Mouse (Mus musculus) G1E (cell line): ENCODE data around the gene Rptor. TPM values are rescaled to one million over a fixed set of nuclear protein-coding genes. Genes with fewer than 3 reads are reported as not detected.
A peak's percentile ranks its signal among the peaks of the same experiment; 100 is the strongest.

Experiments used
- ATAC-seq: 2 replicates; pipeline ENCODE4 v1.8.0; 2016; ENCODE audit warnings: mild to moderate bottlenecking; ENCODE audit not compliant: insufficient number of reproducible peaks, poor library complexity, low FRiP score, severe bottlenecking; ENCODE audit errors: extremely low read depth
- DNase-seq: peaks from one replicate; pipeline ENCODE4 v3.0.0; 2012; ENCODE audit warnings: low spot score
- H3K27me3 ChIP-seq: 2 replicates; pipeline ENCODE4 v1.6.1; 2012; ENCODE audit warnings: mild to moderate bottlenecking, low read length, inconsistent platforms; ENCODE audit not compliant: insufficient read depth
- H3K36me3 ChIP-seq: replicated peaks from 2 replicates; pipeline ENCODE3; 2012; ENCODE audit warnings: mild to moderate bottlenecking, inconsistent platforms
- H3K4me1 ChIP-seq: 2 replicates; pipeline ENCODE4 v1.6.1; 2012; ENCODE audit warnings: low read depth, low read length, inconsistent platforms, mixed read lengths; ENCODE audit not compliant: insufficient read depth
- H3K4me3 ChIP-seq: 2 replicates; pipeline ENCODE4 v1.5.1; 2012; ENCODE audit warnings: low read depth, mild to moderate bottlenecking, inconsistent platforms, low read length, moderate library complexity, mixed read lengths
- H3K9me3 ChIP-seq: replicated peaks from 2 replicates; pipeline ENCODE4 v1.6.1; 2012; ENCODE audit warnings: inconsistent platforms
- CTCF ChIP-seq: IDR thresholded peaks from 2 replicates; pipeline ENCODE4 v1.5.1; 2012; ENCODE audit warnings: low read depth, low read length, inconsistent platforms, mixed read lengths
- GATA1 ChIP-seq: IDR thresholded peaks from 2 replicates; pipeline ENCODE4 v1.6.1; 2012; ENCODE audit warnings: borderline replicate concordance, low read length, inconsistent platforms, mixed read lengths
- GATA2 ChIP-seq: IDR thresholded peaks from 2 replicates; pipeline ENCODE4 v1.6.1; 2012; ENCODE audit warnings: low read depth, low read length, inconsistent platforms, borderline replicate concordance
- POLR2AphosphoS5 ChIP-seq: IDR thresholded peaks from 2 replicates; pipeline ENCODE4 v1.6.1; 2012; ENCODE audit warnings: low read depth, low read length, inconsistent platforms; ENCODE audit not compliant: insufficient replicate concordance
- TAL1 ChIP-seq: conservative IDR thresholded peaks from 2 replicates; pipeline ENCODE4 v1.6.1; 2012; ENCODE audit warnings: low read depth, low read length, inconsistent platforms, mixed read lengths
- polyA plus RNA-seq: library from polyadenylated mRNA; stranded (reverse); fragments of >175 nt; gene quantifications from 2 replicates; pipeline ENCODE4 v1.2.3, GENCODE M21; 2012
- total RNA-seq, 2 experiments: library from RNA; stranded (forward) in 1 of 2; stranded (reverse) in 1 of 2; fragments of 200-1000 nt in 1 of 2; fragments of >200 nt in 1 of 2; fragmentation: Nextera tagmentation in 1 of 2; gene quantifications; 2 replicates each; pipeline ENCODE4 v1.2.3; 2014 to 2017

Gene Rptor
- total and polyA plus RNA-seq, 3 experiments, result 17.9 to 51.9 (median 46.5) TPM

DNA sequence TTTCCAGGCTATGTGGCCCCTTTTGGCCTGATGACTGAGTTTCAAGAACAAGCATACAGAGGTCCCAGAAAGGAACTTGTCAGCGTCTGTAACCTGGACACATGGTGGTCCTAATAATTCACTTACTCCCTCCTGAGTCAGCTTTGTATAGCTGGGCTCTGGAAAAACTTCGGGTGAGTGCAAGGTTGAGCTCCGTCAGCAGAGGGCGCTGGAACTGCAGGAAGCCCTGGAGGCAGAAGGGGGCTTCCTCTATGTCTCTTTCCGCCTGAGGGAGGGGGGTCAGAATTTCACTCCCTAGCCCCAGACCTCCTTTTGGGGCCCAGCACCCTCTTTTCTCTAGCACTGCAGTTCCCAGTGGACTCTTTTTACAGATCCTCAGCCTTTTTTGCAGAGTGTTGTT, 306.7 kb downstream of the Rptor start:
- Histone ChIP-seq H3K27me3 (peaks cover 40% of the 10 kb centered on the region), H3K4me3 (no peak overlapping the region), H3K9me3 (no peaks in the 10 kb centered on the region), H3K4me1 (peaks cover 21% of the 10 kb centered on the region), H3K36me3 (no peaks in the 10 kb centered on the region)
- DNase-seq (peak; percentile 55), ATAC-seq (no peak)
- peak; percentile 62 for TF ChIP-seq CTCF
- no peak for TF ChIP-seq GATA2

DNA sequence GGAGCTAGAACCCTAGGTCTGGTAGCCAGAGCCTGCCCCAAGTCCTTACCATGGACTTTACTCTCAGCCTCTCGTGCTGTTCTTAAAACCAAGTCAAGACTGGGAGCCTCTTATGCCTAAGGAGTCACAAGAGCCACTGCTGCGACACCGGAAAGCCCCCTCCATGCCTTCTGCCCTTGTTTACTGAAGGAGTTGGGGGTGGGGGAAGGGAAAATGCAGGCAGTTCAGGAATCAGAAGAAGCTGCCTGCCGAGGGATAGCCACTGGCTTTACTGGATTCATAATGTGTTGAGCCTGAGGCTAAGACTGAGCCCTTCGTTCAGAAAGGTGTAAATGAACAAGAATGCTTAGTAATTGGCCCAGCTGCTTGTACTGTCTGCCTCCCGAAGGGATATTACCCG, 310.1 kb downstream of the Rptor start:
- TF ChIP-seq GATA2 (no peak), GATA1 (no peak), POLR2AphosphoS5 (no peak), TAL1 (no peak), CTCF (no peak)
- Histone ChIP-seq H3K9me3 (no peaks in the 10 kb centered on the region), H3K4me3 (peak overlapping the region; percentile 90), H3K4me1 (peaks cover 39% of the 10 kb centered on the region), H3K27me3 (peaks cover 14% of the 10 kb centered on the region), H3K36me3 (peaks cover 31% of the 10 kb centered on the region)
- DNase-seq, result no peak
- ATAC-seq, result no peak

DNA sequence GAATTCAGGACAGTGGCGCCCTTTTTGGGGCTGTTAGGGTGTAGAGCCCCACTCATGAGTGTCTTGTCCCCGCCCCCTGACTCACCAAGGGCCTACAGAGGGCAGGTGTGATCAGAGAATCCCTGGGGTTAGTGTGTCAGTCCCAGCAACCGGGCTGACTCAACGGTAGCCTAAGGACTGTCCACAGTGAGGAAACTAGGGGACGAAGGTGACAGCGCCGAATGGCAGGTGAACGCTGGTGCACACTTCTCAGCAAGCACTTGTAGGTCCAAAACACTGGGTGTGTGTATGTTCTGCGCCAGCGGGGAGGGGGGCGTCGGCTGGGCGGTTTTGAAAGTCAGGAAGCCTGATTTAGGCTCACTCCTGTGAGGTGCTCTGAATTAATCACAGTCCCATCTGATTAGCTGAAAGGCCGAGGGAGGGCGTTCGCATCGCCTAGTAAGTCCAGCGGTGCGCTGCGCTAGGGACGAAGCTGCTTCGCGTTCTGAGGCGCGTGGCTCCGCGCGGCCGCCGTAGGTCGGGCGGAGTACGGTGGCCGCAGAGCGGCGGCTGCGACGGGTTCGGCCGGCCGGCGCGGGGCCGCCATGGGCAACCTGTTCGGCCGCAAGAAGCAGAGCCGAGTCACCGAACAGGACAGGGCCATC, 310.7 kb downstream of the Rptor start, which contains the start of gene Chmp6:
Gene Chmp6 (plus strand): TSS at position 151 of the 644 bp plus-strand sequence.
- Histone ChIP-seq H3K9me3 (no peaks in the 10 kb centered on the region), H3K4me1 (peaks cover 39% of the 10 kb centered on the region), H3K27me3 (peaks cover 8% of the 10 kb centered on the region), H3K36me3 (peaks cover 37% of the 10 kb centered on the region), H3K4me3 (peak within 1 kb of the TSS; percentile 90)
- TF ChIP-seq GATA2 (no peak), CTCF (no peak), GATA1 (no peak), POLR2AphosphoS5 (no peak), TAL1 (no peak)
- ATAC-seq (peak; percentile 38; the same call in 1 of the 2 replicates), DNase-seq (peak; percentile 69)

DNA sequence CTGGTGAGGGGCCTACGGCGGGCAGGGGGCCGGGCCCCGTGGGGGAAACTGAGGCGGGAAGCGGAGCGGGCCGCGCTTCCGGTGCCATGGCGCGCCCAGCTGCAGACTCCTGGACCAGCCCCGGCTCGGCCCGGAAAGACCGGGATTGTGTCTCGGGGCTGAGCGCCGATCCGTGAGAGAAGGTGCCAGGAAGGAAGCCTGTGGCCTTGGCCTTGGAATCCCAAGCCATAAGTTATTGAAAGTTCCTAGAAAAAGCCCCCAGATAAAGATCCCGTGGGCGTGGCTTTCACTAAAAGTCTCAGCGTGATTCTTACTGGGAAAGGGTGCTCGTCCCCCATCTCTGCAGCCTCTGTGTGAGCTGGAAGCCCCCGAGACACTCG, 311.2 kb downstream of the Rptor start:
- no peak for ATAC-seq

DNA sequence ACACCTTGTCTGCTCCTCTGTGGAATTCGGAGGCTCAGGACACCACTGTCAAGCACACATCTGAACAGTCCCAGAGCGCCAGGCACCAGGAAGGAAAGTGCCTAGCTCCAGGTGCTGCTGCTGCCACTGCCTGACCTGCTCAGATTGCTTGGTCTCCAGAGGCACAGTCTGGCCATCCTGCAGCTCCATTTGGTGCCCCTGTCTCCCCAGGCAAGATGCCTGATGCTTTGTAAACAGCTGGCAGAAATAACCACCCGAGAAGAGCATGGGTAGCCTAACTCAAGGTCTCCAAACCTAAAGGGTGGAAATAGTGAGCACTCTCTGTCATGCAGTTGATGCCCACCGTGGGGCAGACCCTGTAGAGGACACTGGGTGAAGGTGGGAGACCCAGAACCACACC, 311.7 kb downstream of the Rptor start:
- DNase-seq, result no peak
- peak overlapping the region; percentile 90 for H3K4me3 ChIP-seq
- H3K9me3 ChIP-seq, result no peaks in the 10 kb centered on the region
- peaks cover 39% of the 10 kb centered on the region for H3K4me1 ChIP-seq
- H3K27me3 ChIP-seq, result no peaks in the 10 kb centered on the region
- ATAC-seq, result no peak
- H3K36me3 ChIP-seq, result peaks cover 47% of the 10 kb centered on the region
- no peak for TF ChIP-seq CTCF
- TF ChIP-seq POLR2AphosphoS5, result no peak
- no peak for TF ChIP-seq GATA1
- no peak for TF ChIP-seq TAL1
- TF ChIP-seq GATA2, result no peak

More for the DNA sequence above, 311.2 kb downstream of the Rptor start:
- TF ChIP-seq CTCF, result no peak
- no peak for TF ChIP-seq GATA2
- no peak for TF ChIP-seq GATA1
- TF ChIP-seq POLR2AphosphoS5, result no peak
- no peak for TF ChIP-seq TAL1
- H3K9me3 ChIP-seq, result no peaks in the 10 kb centered on the region
- peaks cover 42% of the 10 kb centered on the region for H3K36me3 ChIP-seq
- H3K27me3 ChIP-seq, result peaks cover 3% of the 10 kb centered on the region
- DNase-seq, result peak; percentile 53
- peaks cover 39% of the 10 kb centered on the region for H3K4me1 ChIP-seq
- H3K4me3 ChIP-seq, result peak overlapping the region; percentile 90

DNA sequence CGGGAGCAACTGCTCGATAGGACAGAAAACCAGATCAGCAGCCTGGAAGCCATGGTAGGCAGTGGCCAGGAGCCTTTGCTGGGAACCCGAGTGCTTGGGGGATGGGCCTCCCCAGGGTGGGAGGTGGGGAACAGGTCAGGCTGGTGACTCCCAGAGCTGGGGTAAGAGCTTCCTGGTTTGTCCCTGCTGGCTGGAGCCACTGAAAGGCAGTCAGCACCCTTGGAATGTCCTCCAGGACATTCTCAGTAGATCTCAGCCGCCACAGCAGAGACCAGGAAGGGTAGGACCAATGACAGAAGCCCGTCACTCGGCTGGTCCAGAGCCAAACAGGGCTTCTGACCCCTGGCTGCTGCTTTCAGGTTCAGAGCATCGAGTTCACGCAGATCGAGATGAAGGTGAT, 313.0 kb downstream of the Rptor start:
- Histone ChIP-seq H3K36me3 (peaks cover 59% of the 10 kb centered on the region), H3K27me3 (no peaks in the 10 kb centered on the region), H3K9me3 (no peaks in the 10 kb centered on the region), H3K4me1 (peaks cover 35% of the 10 kb centered on the region), H3K4me3 (peak overlapping the region; percentile 90; the same call in 1 of the 2 replicates)
- no peak for DNase-seq
- TF ChIP-seq TAL1, result no peak
- no peak for TF ChIP-seq POLR2AphosphoS5
- no peak for TF ChIP-seq GATA1
- TF ChIP-seq CTCF, result no peak
- TF ChIP-seq GATA2, result no peak
- ATAC-seq, result no peak
